Mouse (Mus musculus) kidney, adult 9 months (tissue): ENCODE data around the gene 2210408I21Rik.

Source experiments
- DNase-seq: peaks from one replicate; pipeline ENCODE4 v3.0.0; 2022

Gene 2210408I21Rik

GRCm38 (mm10) chr13:77278659-77279413, 143.5 kb downstream of the 2210408I21Rik start:
- no peak for DNase-seq

GRCm38 (mm10) chr13:77295519-77295918, 160.2 kb downstream of the 2210408I21Rik start:
- DNase-seq: no peak

GRCm38 (mm10) chr13:77324101-77324500, 188.8 kb downstream of the 2210408I21Rik start:
- no peak for DNase-seq

GRCm38 (mm10) chr13:77326174-77326959, 191.0 kb downstream of the 2210408I21Rik start:
- no peak for DNase-seq

GRCm38 (mm10) chr13:77342097-77342496, 206.8 kb downstream of the 2210408I21Rik start:
- DNase-seq: no peak

GRCm38 (mm10) chr13:77385448-77385970, 250.2 kb downstream of the 2210408I21Rik start:
- no peak for DNase-seq

- no peak for DNase-seq
Measured at GRCm38 (mm10) chr13:77386001-77386400, 250.7 kb downstream of the 2210408I21Rik start.

- no peak for DNase-seq
Measured at GRCm38 (mm10) chr13:77388148-77388547, 252.8 kb downstream of the 2210408I21Rik start.

GRCm38 (mm10) chr13:77389209-77389608, 253.9 kb downstream of the 2210408I21Rik start:
- DNase-seq: no peak

- DNase-seq: no peak
Measured at GRCm38 (mm10) chr13:77396374-77396773, 261.0 kb downstream of the 2210408I21Rik start.

- DNase-seq: no peak
Measured at GRCm38 (mm10) chr13:77396981-77397380, 261.6 kb downstream of the 2210408I21Rik start.

- DNase-seq: no peak
Measured at GRCm38 (mm10) chr13:77397646-77398045, 262.3 kb downstream of the 2210408I21Rik start.

- DNase-seq: no peak
Measured at GRCm38 (mm10) chr13:77398477-77398876, 263.1 kb downstream of the 2210408I21Rik start.

GRCm38 (mm10) chr13:77400762-77401161, 265.4 kb downstream of the 2210408I21Rik start:
- no peak for DNase-seq

- DNase-seq: no peak
Measured at GRCm38 (mm10) chr13:77408530-77408929, 273.2 kb downstream of the 2210408I21Rik start.

GRCm38 (mm10) chr13:77409804-77410203, 274.5 kb downstream of the 2210408I21Rik start:
- no peak for DNase-seq

- DNase-seq: no peak
Measured at GRCm38 (mm10) chr13:77412829-77413228, 277.5 kb downstream of the 2210408I21Rik start.

- no peak for DNase-seq
Measured at GRCm38 (mm10) chr13:77450007-77450567, 314.7 kb downstream of the 2210408I21Rik start.

GRCm38 (mm10) chr13:77470093-77470621, 334.8 kb downstream of the 2210408I21Rik start:
- no peak for DNase-seq

GRCm38 (mm10) chr13:77476420-77476819, 341.1 kb downstream of the 2210408I21Rik start:
- no peak for DNase-seq

- DNase-seq: no peak
Measured at GRCm38 (mm10) chr13:77478425-77479119, 343.2 kb downstream of the 2210408I21Rik start.

GRCm38 (mm10) chr13:77489938-77490651, 354.8 kb downstream of the 2210408I21Rik start:
- DNase-seq: no peak
